Mouse (Mus musculus) regulatory T cell (primary cell): ENCODE data around the gene Clcn6.
"Not testable (repeated sequence)": the region's sequence is repeated elsewhere in the genome, so short reads cannot be mapped to it uniquely, and the experiment has no call there.

Experiments
- in situ Hi-C: fragments of 300-600 bp; cut with MboI, MseI; formaldehyde crosslinking; loops from one replicate; pipeline ENCODE4 v1.15.1; 2025; ENCODE audit warnings: high pct_unique_total_duplicates

Clcn6 gene

DNA sequence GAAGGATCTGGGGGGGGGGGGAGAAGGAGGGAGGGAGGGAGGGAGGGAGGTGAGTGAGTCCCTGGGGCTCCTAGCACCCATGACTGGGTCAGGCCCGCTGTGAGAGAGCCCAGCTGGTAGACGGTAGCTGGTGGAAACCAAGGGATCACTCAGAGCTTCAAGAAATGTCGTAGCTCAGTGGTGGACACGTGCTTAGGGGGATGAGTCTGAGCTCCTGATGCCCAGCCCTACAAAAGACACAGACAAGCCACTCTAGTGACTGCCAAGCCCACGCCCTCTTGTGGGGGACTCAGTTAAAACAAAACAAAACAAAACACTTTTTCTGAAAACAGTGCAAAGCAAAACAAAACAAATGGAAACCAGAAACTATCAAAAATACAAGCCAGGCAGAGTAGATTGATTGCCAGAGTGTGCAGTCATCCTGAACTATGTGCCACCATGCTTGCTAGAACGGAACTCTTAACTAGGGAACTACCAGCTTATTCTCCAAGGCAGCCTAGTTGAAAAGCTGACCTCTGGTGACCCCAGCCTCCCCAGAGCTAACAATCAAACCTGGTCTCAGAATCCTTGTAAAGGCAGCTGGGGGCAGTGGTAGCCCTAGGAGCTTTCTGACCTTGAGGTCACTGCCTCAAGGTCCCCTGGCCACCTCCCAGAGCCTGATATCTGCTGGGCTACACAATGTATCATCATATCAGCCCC, 27.2 kb upstream of the Clcn6 start:
- in situ Hi-C loops, result no loop called here

DNA sequence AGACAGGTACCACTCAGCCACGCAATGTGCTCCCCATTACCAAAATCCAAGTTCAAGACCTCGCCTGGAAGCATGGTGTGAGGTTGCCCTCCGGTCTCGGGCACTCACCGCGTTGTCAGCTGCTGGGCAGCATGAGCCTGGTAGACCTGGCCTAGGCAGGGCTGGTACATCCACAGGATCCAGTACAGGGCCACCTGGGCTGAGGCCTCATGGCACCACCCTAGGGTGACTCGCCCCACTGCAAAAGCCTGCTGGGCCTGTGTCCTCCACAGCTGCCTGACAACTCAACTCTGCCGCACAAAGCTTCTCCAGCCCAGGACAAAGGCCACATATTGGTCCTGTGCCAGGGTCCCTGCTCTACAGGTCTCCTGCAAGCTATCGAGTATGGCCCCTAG, 22.5 kb upstream of the Clcn6 start:
- in situ Hi-C loops, result no loop called here

DNA sequence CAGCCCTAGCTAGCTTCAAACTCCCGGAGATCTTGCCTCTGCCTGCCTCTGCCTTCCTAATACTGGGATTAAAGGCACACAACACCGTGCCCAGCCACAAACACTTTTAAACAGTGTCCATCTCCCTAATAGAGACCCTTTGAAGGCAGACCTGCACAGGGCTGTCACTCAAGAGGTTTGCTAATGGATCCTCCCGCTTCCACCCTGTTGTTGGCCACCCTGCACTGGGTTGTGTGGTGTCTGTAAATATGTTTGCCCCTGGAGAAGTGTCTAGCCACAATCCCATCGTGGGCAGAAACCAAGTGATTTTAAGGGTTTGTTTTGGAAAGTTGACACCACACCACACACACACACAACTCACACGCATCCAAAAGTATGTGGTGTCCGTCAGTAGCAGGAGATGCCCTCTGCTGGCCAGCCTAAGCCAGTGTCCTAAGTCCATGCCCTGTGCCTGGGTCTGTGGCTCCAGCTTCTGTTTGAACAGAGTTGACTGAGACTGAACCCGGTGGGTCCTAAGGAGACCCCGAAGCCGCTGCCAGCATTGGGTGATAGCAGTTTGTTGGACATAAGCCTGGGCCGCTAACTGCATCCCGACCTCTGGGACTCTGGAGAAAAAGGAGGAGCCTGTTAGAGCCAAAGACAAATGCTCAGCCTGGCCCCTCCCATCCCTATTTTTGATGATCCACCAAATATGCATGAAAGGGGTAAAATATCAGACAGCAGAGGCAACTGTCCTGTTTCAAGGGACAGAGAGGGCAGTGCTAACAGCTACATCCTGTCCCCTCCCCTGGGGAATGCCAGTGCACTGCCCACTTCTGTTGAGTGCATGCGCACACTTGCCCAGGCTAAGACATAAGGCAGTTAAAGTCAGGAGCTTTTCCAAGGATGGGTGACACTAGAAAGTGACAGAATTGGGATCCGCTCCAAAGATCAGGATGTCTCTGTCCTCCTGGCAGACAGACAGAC, 21.8 kb upstream of the Clcn6 start:
- in situ Hi-C loops, result no loop called here

DNA sequence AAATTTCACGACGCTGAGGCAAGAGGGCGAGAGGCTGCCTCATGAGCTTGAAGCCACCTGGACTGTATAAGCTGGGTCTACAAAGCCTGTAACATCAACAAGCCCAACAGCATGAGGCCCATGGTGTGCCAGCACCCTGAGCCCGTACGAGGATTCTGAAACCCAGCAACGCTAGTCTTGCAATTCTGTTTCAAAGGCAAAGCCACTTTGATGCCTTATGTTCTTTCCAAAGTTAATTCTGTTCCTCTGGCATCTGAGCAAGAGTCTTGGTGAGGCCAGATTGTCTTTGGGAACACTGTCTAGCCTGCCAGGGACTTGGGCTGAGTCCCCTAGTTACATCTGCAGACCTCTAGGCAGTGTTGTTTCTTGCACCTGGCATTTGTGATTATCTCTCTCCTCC, 20.4 kb upstream of the Clcn6 start:
- in situ Hi-C loops, result no loop called here

DNA sequence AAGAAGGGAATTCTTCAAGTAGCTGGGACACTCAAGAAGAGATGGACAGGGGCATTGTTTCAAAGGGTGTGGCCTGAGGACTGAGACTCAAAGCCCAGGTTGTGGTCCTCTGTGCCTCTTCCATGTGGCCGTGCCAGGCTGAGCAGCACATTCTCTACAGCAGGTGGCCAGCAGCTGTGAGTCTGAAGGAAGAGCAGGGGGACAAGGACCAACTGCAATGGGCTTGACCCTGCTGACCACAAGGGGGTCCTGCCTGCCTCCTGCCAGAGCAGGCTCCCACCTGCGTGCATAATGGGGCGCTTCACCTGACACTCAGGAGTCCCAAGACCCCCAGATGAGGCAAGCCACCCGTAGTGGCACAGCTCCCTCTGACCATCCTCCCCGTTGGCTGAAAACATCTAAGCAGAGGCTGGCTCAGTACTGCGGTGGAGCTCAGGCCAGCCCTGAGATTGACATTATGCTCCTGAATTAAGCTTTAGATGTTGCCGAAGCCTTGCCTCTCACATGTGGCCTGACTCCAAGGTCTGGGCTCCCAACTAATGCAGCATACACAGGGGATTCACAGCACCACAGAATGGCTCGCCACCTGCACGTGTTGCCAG, 19.7 kb upstream of the Clcn6 start:
- in situ Hi-C loops, result no loop called here

DNA sequence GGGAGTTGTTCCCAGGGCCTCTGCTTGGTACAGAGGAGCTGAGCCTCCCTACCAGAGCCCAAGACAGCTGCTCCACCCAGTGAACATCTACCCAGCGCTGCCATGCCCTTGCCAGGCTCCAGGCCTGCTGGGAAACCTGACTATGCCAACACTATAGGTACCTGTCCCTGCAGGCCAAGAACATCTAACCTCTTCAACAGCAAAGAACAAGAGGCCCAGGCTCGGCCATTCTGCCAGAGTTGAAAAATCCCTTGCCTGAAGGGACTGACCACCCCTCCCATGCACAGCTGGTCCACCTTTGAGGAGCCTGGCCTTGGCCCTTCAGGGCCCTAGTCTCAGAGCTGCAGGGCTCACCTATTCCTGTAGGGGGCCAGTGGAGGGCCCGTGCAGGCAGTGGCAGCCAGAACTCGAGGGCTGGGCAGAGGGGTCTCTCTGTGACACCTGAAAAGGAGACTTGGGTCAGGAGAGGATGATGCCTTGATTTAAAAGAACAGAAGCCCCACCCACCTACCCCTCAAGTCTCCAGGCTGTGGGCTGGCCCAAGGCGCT, 19.1 kb upstream of the Clcn6 start:
- in situ Hi-C loops, result no loop called here

DNA sequence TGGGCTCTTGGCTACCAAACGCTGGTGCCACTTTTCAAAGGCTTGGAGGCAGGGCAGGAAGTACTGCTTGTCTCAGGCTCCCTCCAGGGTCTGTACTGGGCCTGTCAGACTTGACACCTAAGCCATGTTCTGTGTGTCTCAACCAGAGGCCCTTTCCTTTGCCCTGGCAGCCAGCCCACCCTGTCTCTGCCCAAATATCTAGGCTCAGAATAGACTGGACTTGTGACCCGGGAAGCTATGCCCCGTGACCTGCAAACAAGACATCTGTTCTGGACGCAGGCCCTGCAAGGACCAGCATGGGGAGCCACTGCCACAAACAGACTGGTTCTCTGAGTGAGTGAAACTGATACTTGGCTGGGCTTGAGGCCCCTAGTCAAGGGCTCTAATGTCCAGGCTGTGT, 18.2 kb upstream of the Clcn6 start:
- in situ Hi-C loops, result no loop called here

DNA sequence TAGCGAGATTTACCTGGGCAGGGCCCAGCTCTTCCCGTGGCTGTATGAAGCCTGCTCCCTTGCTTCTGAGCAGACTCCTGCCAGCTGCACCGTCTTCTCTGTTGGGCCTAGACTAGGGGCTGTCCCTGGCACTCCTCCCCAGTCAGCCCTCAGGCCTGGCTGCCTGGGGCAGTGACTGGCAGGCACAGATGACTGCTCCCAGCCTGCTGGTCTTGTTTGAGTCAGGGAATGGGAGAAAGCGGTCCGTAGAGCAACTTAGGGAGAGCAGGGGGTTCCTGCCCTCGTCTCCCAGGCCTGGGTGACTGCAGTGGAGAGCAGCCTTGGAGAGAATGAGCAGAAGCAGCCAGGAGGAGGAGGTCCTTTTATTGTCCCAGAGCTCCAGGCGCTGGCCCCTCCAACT, 17.6 kb upstream of the Clcn6 start:
- in situ Hi-C loops, result no loop called here

DNA sequence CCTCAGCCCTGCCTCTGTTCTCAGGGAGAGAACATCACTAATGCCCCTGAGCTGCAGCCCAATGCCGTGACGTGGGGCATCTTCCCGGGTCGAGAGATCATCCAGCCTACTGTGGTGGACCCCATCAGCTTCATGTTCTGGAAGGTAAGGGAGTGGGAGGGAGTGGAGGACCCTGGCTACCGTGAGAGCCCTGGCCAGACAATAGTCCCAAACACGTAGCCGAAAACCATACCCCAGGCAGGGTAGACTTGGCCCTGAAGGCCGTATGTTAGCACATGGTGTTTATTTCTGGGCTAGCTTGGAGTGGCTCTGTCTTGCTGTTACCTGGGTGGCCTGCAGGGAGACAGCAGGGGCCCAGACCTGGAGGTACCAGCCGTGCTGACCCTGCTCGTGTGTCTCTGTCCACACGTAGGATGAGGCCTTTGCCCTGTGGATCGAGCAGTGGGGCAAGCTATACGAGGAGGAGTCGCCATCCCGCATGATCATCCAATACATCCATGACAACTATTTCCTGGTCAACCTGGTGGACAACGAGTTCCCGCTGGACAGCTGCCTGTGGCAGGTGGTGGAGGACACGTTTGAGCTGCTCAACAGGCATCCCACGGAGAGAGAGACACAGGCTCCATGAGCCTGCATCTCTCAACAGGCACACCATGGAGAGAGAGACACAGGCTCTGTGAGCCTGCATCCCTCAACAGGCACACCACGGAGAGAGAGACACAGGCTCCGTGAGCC, 16.5 kb upstream of the Clcn6 start:
- in situ Hi-C loops, result no loop called here

DNA sequence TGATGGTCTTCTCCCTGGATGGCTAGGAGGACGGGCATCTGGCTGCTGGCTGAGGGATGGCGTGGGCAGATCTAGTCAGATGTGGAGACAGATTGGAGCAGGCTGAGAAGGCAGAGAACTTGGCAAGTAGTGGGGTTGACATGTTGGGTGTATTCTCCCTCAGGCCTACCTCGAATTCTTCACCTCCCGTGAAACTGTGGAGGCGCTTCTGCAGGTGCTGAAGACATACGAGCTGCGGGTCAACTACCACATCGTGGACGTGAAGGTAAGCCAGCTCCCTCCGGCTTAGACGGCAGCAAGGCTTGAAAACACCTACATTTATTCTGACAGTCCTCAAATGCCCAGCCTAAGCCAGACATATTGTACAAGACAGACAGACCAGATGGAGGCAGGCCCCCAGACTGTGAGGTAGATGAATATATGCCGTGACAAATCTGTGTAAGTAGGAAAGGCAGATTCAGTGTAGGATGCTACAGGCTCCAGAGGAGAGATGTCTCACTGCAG, 14.8 kb upstream of the Clcn6 start:
- in situ Hi-C loops, result no loop called here

DNA sequence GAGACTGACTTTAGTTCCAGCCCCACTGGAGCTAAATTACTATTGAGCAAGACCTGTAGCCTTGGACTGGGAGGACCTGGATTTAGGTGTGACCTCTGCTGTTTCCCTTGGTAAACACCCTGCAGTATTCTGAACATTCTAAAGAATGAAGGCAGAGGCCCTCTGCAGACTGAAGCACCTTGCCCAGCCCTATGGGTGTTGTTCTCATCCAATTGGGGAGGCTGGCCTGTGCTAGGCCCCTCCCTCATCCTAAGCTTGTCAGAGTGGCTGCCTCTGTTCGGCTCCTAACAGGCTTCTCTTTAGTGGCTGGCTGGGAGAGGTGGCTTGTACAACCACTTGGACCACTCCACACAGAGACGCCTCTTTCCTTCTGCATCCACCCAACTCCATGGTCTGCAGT, 14.4 kb upstream of the Clcn6 start:
- in situ Hi-C loops, result no loop called here

DNA sequence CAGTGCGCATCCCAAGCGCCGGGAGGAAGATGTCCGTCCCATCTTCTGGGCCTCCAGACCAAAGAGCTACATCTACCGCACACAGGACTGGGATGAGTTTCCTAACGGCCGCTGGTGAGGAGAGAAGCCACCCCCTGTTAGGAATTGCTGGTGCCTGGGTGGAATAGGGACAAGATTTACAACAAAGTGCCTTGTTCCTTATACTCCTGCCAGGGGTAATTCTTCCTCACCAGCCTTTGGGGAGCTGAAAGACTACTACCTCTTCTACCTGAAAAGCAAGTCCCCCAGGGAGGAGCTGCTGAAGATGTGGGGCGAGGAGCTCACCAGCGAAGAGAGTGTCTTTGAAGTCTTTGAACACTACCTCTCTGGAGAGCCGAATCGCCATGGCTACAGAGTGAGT, 13.3 kb upstream of the Clcn6 start:
- in situ Hi-C loops, result no loop called here

DNA sequence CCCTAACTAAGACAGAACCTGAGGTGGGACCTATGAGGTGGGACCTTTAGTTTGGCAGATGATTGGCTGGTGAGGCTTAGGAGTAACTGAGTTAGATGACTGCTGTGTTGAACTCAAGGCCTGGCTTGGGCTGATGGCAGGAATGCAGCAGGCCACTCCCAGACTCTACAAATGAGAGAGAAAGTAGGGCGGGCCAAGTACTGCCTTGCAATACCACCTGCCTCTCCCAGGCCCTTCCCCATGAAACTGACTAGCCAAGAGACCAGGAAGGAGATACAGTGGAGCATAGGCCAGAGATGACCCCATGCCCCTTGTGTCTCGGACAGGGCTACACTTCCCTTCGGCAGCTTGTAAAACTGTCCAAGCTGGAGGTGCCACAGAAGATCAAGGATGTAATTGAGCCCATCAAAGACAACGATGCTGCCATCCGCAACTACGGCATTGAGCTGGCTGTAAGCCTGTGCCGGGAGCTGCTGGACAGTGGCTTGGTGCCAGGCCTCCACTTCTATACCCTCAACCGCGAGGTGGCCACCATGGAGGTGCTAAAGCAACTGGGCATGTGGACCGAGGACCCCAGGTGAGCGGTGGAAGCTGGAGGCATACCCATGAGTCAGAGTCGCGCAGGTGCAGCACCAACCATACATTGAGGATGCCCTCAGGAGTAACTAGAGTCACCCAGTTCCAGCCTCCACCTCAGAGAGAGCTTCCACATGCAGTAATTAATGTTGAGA, 12.6 kb upstream of the Clcn6 start:
- in situ Hi-C loops, result no loop called here

DNA sequence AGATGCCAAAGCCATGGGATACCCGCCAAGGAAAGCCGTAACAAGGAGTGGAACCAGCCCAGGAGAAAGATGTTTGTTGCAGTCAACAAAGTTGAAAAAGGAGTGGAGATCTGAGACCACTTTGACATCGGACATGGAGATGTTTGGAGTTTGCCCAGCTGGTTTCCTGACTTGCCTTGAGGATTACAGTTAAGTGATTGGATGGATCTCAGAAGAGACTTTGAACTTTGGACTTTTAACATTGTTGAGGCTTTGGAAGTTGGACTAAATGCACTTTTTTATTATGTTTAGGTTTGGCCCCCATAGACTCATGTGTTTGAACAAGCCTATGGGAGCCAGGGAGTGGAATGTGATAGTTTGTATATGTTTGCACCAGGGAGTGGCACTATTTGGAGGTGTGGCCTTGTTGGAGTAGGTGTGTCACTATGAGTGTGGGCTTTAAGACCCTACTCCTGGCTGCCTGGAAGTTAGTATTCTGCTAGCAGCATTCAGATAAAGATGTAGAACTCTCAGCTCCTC, 11.8 kb upstream of the Clcn6 start:
- in situ Hi-C loops, result not testable (repeated sequence)

DNA sequence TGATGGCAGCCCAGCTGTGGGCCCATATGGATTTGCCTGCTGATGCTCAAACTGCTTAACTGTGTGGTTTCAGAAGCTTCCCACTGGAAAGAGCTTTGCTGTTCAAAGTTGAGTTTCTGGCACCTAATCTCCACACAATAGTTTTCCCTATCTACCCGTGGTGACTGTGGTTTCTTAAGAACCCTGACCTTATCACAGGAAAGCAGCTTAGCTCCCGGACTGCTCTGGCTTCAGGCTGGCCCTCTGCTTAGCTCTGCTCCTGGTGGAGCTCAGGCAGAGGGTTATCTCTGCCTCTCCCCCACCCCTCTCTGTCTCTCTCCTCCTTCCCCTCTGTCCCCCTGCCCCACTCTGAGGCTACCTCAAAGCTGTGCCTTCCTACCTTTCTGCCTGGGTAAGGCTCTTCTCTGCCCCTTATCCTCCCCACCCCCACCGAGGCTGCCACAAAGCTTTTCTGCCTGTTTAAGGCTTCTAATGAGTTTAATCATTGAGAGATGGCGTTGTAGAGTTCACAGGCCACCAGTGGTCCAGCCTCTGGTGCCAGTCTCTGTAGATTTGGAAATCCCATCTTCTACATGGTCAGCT, 7.9 kb upstream of the Clcn6 start:
- in situ Hi-C loops, result no loop called here

DNA sequence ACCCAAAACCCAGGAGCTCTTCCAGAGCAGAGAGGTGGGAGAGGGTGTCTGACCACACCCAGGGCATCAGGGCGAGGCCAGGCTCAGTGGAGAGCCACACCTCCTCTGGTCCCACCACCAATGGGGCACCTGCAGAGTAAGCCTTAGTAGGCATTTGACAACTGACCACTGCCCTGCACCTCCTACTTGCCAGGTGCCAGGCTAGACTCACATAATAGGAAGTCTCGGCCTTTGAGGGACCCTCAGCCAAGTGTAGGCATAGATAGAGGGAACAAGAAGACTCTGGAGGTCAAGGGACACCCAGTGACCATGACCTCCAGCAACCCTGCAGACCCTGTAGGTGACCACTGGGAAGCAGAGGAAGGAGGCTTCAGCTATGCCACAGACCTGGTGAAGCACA, 5.5 kb upstream of the Clcn6 start:
- in situ Hi-C loops, result no loop called here

DNA sequence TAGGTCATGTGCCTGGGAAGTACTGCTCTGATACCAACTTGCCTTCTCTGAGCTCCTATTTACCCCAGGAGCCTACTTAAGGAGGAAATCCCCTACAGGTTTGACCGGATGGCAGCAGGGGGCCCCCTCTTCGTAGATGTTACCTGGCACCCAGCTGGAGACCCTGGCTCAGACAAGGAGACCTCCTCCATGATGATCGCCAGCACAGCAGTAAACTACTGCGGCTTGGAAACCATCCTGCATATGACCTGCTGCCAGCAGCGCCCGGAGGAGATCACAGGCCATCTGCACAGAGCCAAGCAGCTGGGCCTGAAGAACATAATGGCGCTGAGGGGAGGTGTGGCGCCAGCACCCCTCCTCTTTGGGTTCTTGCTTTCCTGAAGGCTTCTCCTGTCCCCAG, 4.7 kb upstream of the Clcn6 start:
- in situ Hi-C loops, result not testable (repeated sequence)

DNA sequence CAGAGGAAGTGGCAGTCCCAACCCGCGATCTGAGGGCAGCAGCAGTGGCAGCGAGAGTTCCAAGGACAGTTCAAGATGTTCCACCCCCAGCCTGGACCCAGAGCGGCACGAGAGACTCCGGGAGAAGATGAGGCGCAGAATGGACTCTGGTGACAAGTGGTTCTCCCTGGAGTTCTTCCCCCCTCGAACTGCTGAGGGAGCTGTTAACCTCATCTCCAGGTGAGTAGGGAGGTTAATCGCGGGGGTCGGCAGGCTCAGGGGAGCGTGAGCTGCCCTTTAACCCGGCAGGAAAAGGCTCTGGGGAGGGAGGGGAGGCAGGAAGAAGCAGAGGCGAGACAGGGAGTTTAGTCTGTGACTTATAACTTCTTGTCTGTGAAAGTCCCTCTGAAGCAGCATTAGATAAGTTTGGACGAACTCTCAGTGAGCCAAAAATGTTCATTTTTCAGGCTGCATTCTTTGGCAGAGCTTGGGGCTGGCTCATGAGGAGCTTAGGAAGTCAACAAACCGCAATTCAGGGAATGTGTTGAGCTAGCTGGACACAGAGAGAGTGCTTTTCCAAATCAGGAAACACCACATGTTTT, 3.1 kb upstream of the Clcn6 start:
- in situ Hi-C loops, result no loop called here

DNA sequence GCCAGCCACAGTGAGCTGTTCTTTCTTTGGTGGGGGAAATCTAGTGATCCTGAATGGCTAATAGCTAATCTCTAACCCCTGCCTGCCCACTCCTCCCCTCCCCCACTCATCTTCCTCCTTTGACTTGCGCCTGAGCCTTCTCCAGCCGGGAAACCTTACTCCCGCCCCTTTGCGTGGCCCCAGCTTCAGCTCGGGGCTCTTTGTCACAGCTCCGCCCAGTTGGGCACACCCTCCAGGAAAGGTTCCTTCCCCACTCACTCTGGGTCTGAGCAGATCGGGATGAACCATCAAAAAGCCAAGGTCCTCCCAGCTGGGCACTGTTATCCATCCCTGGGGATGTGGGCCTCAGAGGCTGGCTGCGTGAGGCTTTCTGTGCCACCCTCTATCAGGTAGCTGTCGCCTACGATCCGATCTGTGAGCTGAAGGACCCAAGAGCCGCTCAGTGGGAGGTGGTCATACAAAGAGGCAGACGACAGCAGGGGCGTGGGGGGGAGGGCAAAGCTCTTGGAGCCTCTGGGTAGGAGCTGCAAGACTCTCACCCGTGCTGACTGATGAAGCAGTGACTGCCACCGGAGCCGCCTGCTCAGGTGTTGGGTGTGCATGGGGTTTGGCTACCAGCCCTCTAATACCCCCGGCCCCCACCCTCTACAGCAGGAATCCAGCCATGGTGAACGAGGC, 2.5 kb upstream of the Clcn6 start:
- in situ Hi-C loops, result no loop called here
